Mouse (Mus musculus) midbrain, embryonic 16.5 days (tissue): ENCODE results near the gene Ece1. TPM values are rescaled to one million over a fixed set of nuclear protein-coding genes. Genes with fewer than 3 reads are reported as not detected.

Source experiments
- ATAC-seq: fragments of 200-750 bp; cut with Nextera tagmentation; 2 replicates; pipeline ENCODE4 v1.8.0; 2017; ENCODE audit warnings: moderate TSS enrichment
- H3K27ac ChIP-seq: fragments of 300-500 bp; sonication (generic); 2 replicates; pipeline ENCODE4 v1.5.1; 2014; ENCODE audit warnings: mild to moderate bottlenecking, low read length, mixed read lengths
- H3K27me3 ChIP-seq: fragments of 300-500 bp; sonication (generic); 2 replicates; pipeline ENCODE4 v1.6.1; 2014; ENCODE audit warnings: low read depth, low read length, mixed read lengths; ENCODE audit not compliant: control insufficient read depth, insufficient read depth
- H3K36me3 ChIP-seq: fragments of 300-500 bp; sonication (generic); 2 replicates; pipeline ENCODE4 v1.6.1; 2014; ENCODE audit warnings: mild to moderate bottlenecking, low read length, moderate library complexity, mixed read lengths; ENCODE audit not compliant: control insufficient read depth, insufficient read depth
- H3K4me1 ChIP-seq: fragments of 300-500 bp; sonication (generic); 2 replicates; pipeline ENCODE4 v1.6.1; 2014; ENCODE audit warnings: mild to moderate bottlenecking, low read length, mixed read lengths; ENCODE audit not compliant: control insufficient read depth, insufficient read depth
- H3K4me2 ChIP-seq: fragments of 300-500 bp; sonication (generic); 2 replicates; pipeline ENCODE4 v1.6.1; 2014; ENCODE audit warnings: mild to moderate bottlenecking, low read length, mixed read lengths
- H3K4me3 ChIP-seq: fragments of 300-500 bp; sonication (generic); 2 replicates; pipeline ENCODE4 v1.5.1; 2014; ENCODE audit warnings: low read depth, mild to moderate bottlenecking, low read length, moderate library complexity, mixed read lengths
- H3K9ac ChIP-seq: fragments of 300-500 bp; sonication (generic); 2 replicates; pipeline ENCODE4 v1.6.1; 2014; ENCODE audit warnings: low read depth, low read length, mixed read lengths
- H3K9me3 ChIP-seq: fragments of 300-500 bp; sonication (generic); replicated peaks from 2 replicates; pipeline ENCODE4 v1.6.1; 2014; ENCODE audit warnings: mild to moderate bottlenecking, low read length, mixed read lengths; ENCODE audit not compliant: control insufficient read depth, poor library complexity, severe bottlenecking
- WGBS: fragments of 180-500 bp; shearing (Covaris S2); extraction: QIAGEN DNeasy Blood & Tissue Kit; methylation state at CpG from one replicate; pipeline ENCODE4 v1.1.7; 2014; 5-methylcytosine and 5-hydroxymethylcytosine counted together
- polyA plus RNA-seq: library from polyadenylated mRNA; unstranded; fragments of >200 nt; fragmentation: Nextera tagmentation; extraction: Ambion mirVana; gene quantifications from 2 replicates; pipeline ENCODE4 v1.2.1, GENCODE M21; 2015

Ece1 gene
- polyA plus RNA-seq, 1 experiment from 2014 or later, result 21.3 TPM

DNA sequence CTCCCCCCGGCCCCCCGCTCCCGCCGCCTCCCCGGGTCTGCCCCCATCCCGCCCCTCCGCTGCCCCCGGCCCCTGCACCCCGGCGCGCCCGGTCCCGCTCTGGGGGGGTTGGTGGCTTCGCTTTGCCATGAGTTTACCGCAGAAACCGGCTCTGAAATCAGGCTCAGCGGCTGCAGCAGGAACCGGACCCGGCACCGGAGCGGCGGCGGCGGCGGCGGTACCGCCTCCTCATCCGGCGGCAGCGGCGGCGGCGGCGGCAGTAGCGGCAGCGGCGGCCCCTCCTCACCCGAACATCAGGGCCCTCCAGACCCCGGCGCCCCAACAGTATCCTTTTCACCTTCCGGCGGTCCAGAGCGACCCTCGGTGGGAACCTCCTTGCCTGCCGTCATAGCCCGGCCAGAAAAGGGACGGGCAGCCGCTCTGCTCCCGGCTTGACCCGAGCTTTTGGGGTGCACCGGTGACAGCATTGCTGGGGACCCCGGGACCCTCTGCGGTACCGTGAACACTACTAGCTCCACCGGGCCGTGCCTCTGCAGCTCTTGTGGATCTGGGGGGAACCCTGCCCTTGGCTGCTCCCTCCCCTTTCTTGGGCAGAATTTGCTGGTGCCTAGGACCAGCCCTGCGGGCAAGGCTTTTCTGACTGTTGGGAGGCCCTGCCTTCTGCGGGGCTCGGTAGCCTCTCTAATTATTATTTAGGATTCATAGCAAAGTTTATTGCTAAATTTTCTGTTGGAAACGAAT, 132.0 kb downstream of the Ece1 start:
- peak overlapping the region; percentile 94 for H3K4me3 ChIP-seq
- no peaks in the 10 kb centered on the region for H3K27me3 ChIP-seq
- peak; percentile 8 for ATAC-seq
- H3K9me3 ChIP-seq, result no peaks in the 10 kb centered on the region
- WGBS, result under 1% methylated on average over 56 of the region's 60 CpGs
- H3K4me1 ChIP-seq, result peaks cover 26% of the 10 kb centered on the region
- H3K4me2 ChIP-seq, result peak overlapping the region; percentile 67
- H3K9ac ChIP-seq, result peak overlapping the region; percentile 99
- H3K36me3 ChIP-seq, result peaks cover 4% of the 10 kb centered on the region
- peak overlapping the region; percentile 97 for H3K27ac ChIP-seq

- Histone ChIP-seq H3K9ac (peak overlapping the region; percentile 99), H3K27me3 (no peaks in the 10 kb centered on the region), H3K4me3 (peak overlapping the region; percentile 94), H3K9me3 (no peaks in the 10 kb centered on the region), H3K27ac (peak overlapping the region; percentile 97; the same call in 1 of the 2 replicates), H3K4me2 (peak overlapping the region; percentile 67), H3K36me3 (peaks cover 7% of the 10 kb centered on the region), H3K4me1 (peaks cover 26% of the 10 kb centered on the region)
- WGBS, result 43% methylated on average over 12 of the region's 12 CpGs
- no peak for ATAC-seq
These were observed 132.7 kb downstream of the Ece1 start for GRCm38 (mm10) chr4:137994562-137995336.

DNA sequence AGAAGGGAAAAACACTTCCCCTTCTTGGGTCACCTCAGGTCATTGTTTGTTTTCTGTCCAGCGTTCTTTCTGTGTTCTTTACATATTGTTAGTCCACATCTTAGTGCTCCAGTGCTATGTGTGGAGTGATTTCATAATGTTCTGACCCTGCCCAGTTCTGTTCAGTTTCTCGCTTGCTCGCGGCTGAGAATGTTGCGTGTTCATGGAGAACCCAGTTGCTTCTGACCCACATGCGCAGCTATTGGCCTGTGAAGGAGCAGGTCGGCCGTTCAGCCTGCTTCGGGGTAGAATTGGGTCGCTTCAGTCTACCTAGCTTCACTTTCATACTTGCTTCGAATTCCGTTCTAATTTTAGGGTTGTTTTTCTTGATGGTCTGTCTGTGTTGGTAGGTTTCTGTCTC, 133.4 kb downstream of the Ece1 start:
- Histone ChIP-seq H3K9me3 (no peaks in the 10 kb centered on the region), H3K36me3 (peaks cover 7% of the 10 kb centered on the region), H3K27me3 (no peaks in the 10 kb centered on the region), H3K9ac (peak overlapping the region; percentile 51), H3K4me1 (peaks cover 31% of the 10 kb centered on the region), H3K27ac (no peak overlapping the region), H3K4me3 (peak overlapping the region; percentile 94), H3K4me2 (peak overlapping the region; percentile 67)
- no peak for ATAC-seq
- WGBS, result 77% methylated on average over 12 of the region's 12 CpGs

- WGBS, result 69% methylated on average over 4 of the region's 4 CpGs
- Histone ChIP-seq H3K9me3 (no peaks in the 10 kb centered on the region), H3K4me2 (no peak overlapping the region), H3K36me3 (peaks cover 7% of the 10 kb centered on the region), H3K27ac (no peak overlapping the region), H3K27me3 (no peaks in the 10 kb centered on the region), H3K4me1 (peaks cover 34% of the 10 kb centered on the region), H3K9ac (no peak overlapping the region), H3K4me3 (no peak overlapping the region)
- ATAC-seq, result no peak
These were observed 136.2 kb downstream of the Ece1 start for GRCm38 (mm10) chr4:137998232-137998631.

DNA sequence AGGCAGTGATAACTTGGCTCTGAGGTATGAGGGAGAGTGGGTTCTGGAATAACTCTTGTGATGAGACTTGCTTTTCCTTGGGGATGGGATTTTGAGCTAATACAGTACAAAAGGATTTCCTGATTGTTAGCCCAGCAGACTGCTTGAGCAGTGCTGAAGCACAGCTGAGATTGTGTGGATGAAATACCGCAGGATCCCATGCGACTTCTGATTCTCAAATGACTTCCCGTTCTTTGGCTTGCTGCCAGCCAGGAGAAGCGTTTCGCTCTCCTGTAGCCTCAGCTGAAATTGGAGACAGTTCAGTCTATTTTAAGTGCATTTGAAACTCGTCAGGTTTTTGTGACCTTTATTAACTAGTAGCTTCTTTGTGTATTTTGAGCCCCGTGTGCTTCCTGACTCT, 138.6 kb downstream of the Ece1 start:
- Histone ChIP-seq H3K27me3 (no peaks in the 10 kb centered on the region), H3K4me3 (no peak overlapping the region), H3K9me3 (no peaks in the 10 kb centered on the region), H3K9ac (no peak overlapping the region), H3K4me2 (no peak overlapping the region), H3K27ac (no peak overlapping the region), H3K4me1 (peaks cover 23% of the 10 kb centered on the region), H3K36me3 (peaks cover 7% of the 10 kb centered on the region)
- no peak for ATAC-seq
- WGBS, result 42% methylated on average over 7 of the region's 7 CpGs

GRCm38 (mm10) chr4:138003909-138004610, 142.0 kb downstream of the Ece1 start:
- Histone ChIP-seq H3K4me1 (peaks cover 8% of the 10 kb centered on the region), H3K9me3 (no peaks in the 10 kb centered on the region), H3K9ac (no peak overlapping the region), H3K4me2 (no peak overlapping the region), H3K4me3 (no peak overlapping the region), H3K36me3 (peaks cover 2% of the 10 kb centered on the region; the same call in 1 of the 2 replicates), H3K27ac (no peak overlapping the region), H3K27me3 (no peaks in the 10 kb centered on the region)
- ATAC-seq, result no peak
- 94% methylated on average over 11 of the region's 11 CpGs for WGBS

- no peaks in the 10 kb centered on the region for H3K36me3 ChIP-seq
- WGBS, result 96% methylated on average over 1 of the region's 1 CpGs
- H3K9ac ChIP-seq, result no peak overlapping the region
- no peak overlapping the region for H3K27ac ChIP-seq
- no peaks in the 10 kb centered on the region for H3K9me3 ChIP-seq
- no peak overlapping the region for H3K4me3 ChIP-seq
- H3K4me1 ChIP-seq, result no peaks in the 10 kb centered on the region
- no peak for ATAC-seq
- no peak overlapping the region for H3K4me2 ChIP-seq
- H3K27me3 ChIP-seq, result no peaks in the 10 kb centered on the region
These were observed 143.7 kb downstream of the Ece1 start for GRCm38 (mm10) chr4:138005781-138006180.

DNA sequence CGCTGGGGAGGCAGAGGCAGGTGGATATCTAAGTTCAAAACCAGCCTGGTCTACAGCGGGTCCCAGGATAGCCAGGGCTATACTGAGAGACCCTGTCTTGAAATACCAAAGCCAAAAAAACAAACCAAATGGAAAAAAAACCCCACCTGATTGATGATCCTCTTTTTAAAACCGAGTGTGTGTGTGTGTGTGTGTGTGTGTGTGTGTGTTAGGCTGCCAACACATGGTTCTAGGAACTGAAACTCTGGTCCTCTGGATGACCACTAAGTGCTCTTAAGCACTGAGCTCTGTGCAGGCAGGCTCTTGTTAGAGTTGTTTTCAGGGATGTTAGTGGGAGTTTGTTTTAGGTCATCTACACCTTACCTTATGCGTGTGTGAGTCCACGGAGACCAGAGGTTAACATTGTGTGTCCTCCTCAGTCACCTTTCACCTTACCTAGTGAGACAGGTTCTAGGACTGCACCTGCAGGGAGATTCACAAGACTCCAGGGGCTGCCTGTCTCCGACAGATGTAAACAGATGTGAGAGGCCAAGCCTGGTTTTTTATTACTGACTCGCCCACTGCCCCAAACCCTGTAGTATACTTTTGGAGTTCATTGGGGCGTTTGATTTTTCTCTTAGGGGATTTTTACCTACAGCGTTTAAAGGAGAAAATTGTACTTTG, 145.0 kb downstream of the Ece1 start:
- Histone ChIP-seq H3K4me1 (no peaks in the 10 kb centered on the region), H3K9ac (no peak overlapping the region), H3K9me3 (no peaks in the 10 kb centered on the region), H3K4me2 (no peak overlapping the region), H3K36me3 (no peaks in the 10 kb centered on the region), H3K27me3 (no peaks in the 10 kb centered on the region), H3K27ac (no peak overlapping the region), H3K4me3 (no peak overlapping the region)
- ATAC-seq, result no peak
- WGBS, result 95% methylated on average over 9 of the region's 9 CpGs
